Mouse (Mus musculus): Measurements from ENCODE around the gene Kcnh5. TPM values are rescaled to one million over a fixed set of nuclear protein-coding genes. Genes with fewer than 3 reads are reported as not detected.

The Kcnh5 gene
- total and polyA plus RNA-seq, 3 experiments, result not detected

GRCm38 (mm10) chr12:74850323-74850722, 326.8 kb downstream of the Kcnh5 start:
- TF ChIP-seq CHD2 (IDR thresholded peaks at IDR 0.05; ENCODE audit: low read length), result no peak
- TF ChIP-seq MYC (IDR thresholded peaks at IDR 0.05; ENCODE audit: low read depth, low read length), result no peak
- no peak for TF ChIP-seq GABPA (IDR thresholded peaks at IDR 0.05; ENCODE audit: low read depth, low read length)
- TF ChIP-seq ETS1 (IDR thresholded peaks at IDR 0.05; ENCODE audit: low read depth, low read length), result no peak
- TF ChIP-seq MAFK (IDR thresholded peaks at IDR 0.05; ENCODE audit: borderline replicate concordance, low read depth, low read length), result no peak
- TF ChIP-seq HCFC1 (IDR thresholded peaks at IDR 0.05; ENCODE audit: low read depth, low read length), result no peak
- TF ChIP-seq MEF2A (IDR thresholded peaks at IDR 0.05; ENCODE audit: extremely low read depth, insufficient replicate concordance, low read depth, low read length, poor library complexity, severe bottlenecking), result no peak
- TF ChIP-seq E2F4 (IDR thresholded peaks at IDR 0.05; ENCODE audit: borderline replicate concordance, low read depth, low read length), result no peak
- no peak for TF ChIP-seq POLR2A (IDR thresholded peaks at IDR 0.05; ENCODE audit: control insufficient read depth in 1 of 2, insufficient read depth in 1 of 2, low read depth in 1 of 2, low read length in 2 of 2, poor library complexity in 1 of 2)
- no peak for TF ChIP-seq ZNF384 (IDR thresholded peaks at IDR 0.05; ENCODE audit: low read depth, low read length)
- TF ChIP-seq USF2 (IDR thresholded peaks at IDR 0.05; ENCODE audit: borderline replicate concordance in 1 of 2, insufficient read depth in 1 of 2, low read depth in 1 of 2, low read length in 2 of 2), result no peak
- no peak for TF ChIP-seq ZMIZ1 (IDR thresholded peaks at IDR 0.05; ENCODE audit: low read depth, low read length)
- TF ChIP-seq KAT2A (conservative IDR thresholded peaks at IDR 0.05; ENCODE audit: low read depth, low read length), result no peak
- TF ChIP-seq MAX (IDR thresholded peaks at IDR 0.05; ENCODE audit: low read length), result no peak
- no peak for TF ChIP-seq RCOR1 (IDR thresholded peaks at IDR 0.05; ENCODE audit: low read depth, low read length)
- TF ChIP-seq TBP (IDR thresholded peaks at IDR 0.05; ENCODE audit: low read depth, low read length), result no peak
- no peak for TF ChIP-seq TCF12 (IDR thresholded peaks at IDR 0.05; ENCODE audit: low read depth, low read length)
- no peak for TF ChIP-seq POLR2AphosphoS5 (IDR thresholded peaks at IDR 0.05; ENCODE audit: borderline replicate concordance, low read depth, low read length)
- Histone ChIP-seq H3K9me3 (replicated peaks; ENCODE audit: insufficient read depth, low read length) (no peaks in the 10 kb centered on the region), H3K36me3 (ENCODE audit: control insufficient read depth in 1 of 2, insufficient read depth in 2 of 2, low read length in 2 of 2) (no peaks in the 10 kb centered on the region), H3K4me1 (ENCODE audit: control insufficient read depth in 1 of 2, insufficient read depth in 2 of 2, low read length in 2 of 2) (no peaks in the 10 kb centered on the region), H3K27me3 (ENCODE audit: control insufficient read depth in 1 of 2, insufficient read depth in 2 of 2, low read length in 2 of 2) (no peaks in the 10 kb centered on the region; a peak in 1 of 4 replicates), H3K79me2 (ENCODE audit: control insufficient read depth, insufficient read depth, low read length, poor library complexity) (no peaks in the 10 kb centered on the region), H3K27ac (ENCODE audit: control insufficient read depth, low read depth, low read length) (no peak overlapping the region), H3K9ac (ENCODE audit: control insufficient read depth, low read depth, low read length, poor library complexity, severe bottlenecking) (no peak overlapping the region), H3K4me3 (ENCODE audit: control insufficient read depth in 1 of 2, insufficient read depth in 1 of 2, low read depth in 2 of 2, low read length in 2 of 2) (no peak overlapping the region)
- DNase-seq (ENCODE audit: low read depth, low spot score), result no peak

GRCm38 (mm10) chr12:74849912-74850311, 327.2 kb downstream of the Kcnh5 start:
- Histone ChIP-seq H3K27me3 (ENCODE audit: control insufficient read depth in 1 of 2, insufficient read depth in 2 of 2, low read length in 2 of 2) (no peaks in the 10 kb centered on the region; a peak in 1 of 4 replicates), H3K79me2 (ENCODE audit: control insufficient read depth, insufficient read depth, low read length, poor library complexity) (no peaks in the 10 kb centered on the region), H3K27ac (ENCODE audit: control insufficient read depth, low read depth, low read length) (no peak overlapping the region), H3K36me3 (ENCODE audit: control insufficient read depth in 1 of 2, insufficient read depth in 2 of 2, low read length in 2 of 2) (no peaks in the 10 kb centered on the region), H3K4me1 (ENCODE audit: control insufficient read depth in 1 of 2, insufficient read depth in 2 of 2, low read length in 2 of 2) (no peaks in the 10 kb centered on the region), H3K9me3 (replicated peaks; ENCODE audit: insufficient read depth, low read length) (no peaks in the 10 kb centered on the region), H3K4me3 (ENCODE audit: control insufficient read depth in 1 of 2, insufficient read depth in 1 of 2, low read depth in 2 of 2, low read length in 2 of 2) (no peak overlapping the region), H3K9ac (ENCODE audit: control insufficient read depth, low read depth, low read length, poor library complexity, severe bottlenecking) (no peak overlapping the region)
- no peak for DNase-seq (ENCODE audit: low read depth, low spot score)
- TF ChIP-seq HCFC1 (IDR thresholded peaks at IDR 0.05; ENCODE audit: low read depth, low read length) (no peak), TBP (IDR thresholded peaks at IDR 0.05; ENCODE audit: low read depth, low read length) (no peak)

All from MEL (cell line).